Mouse (Mus musculus) embryo, embryonic 10 days (tissue): Measurements from ENCODE around the gene Prkce.

Experiments used
- DNase-seq: peaks from one replicate; pipeline ENCODE4 v3.0.0-alpha.2; 2015; ENCODE audit warnings: low spot score

The Prkce gene

GRCm38 (mm10) chr17:86615592-86616291, 448.2 kb downstream of the Prkce start:
- DNase-seq, result no peak

- DNase-seq, result no peak
Measured at GRCm38 (mm10) chr17:86617570-86618237, 450.1 kb downstream of the Prkce start.

- peak; percentile 23 for DNase-seq
Measured at GRCm38 (mm10) chr17:86618431-86618861, 450.9 kb downstream of the Prkce start.

GRCm38 (mm10) chr17:86622862-86623261, 455.3 kb downstream of the Prkce start:
- no peak for DNase-seq

GRCm38 (mm10) chr17:86626523-86626922, 458.9 kb downstream of the Prkce start:
- no peak for DNase-seq

GRCm38 (mm10) chr17:86633131-86633530, 465.5 kb downstream of the Prkce start:
- no peak for DNase-seq

GRCm38 (mm10) chr17:86637311-86637710, 469.7 kb downstream of the Prkce start:
- no peak for DNase-seq

- no peak for DNase-seq
Measured at GRCm38 (mm10) chr17:86639279-86639678, 471.7 kb downstream of the Prkce start.

- no peak for DNase-seq
Measured at GRCm38 (mm10) chr17:86647226-86647625, 479.6 kb downstream of the Prkce start.

GRCm38 (mm10) chr17:86648856-86649435, 481.4 kb downstream of the Prkce start:
- DNase-seq, result no peak

GRCm38 (mm10) chr17:86650241-86650640, 482.7 kb downstream of the Prkce start:
- DNase-seq, result no peak

GRCm38 (mm10) chr17:86651091-86651490, 483.5 kb downstream of the Prkce start:
- DNase-seq, result no peak

- no peak for DNase-seq
Measured at GRCm38 (mm10) chr17:86652751-86653150, 485.2 kb downstream of the Prkce start.

GRCm38 (mm10) chr17:86656369-86656768, 488.8 kb downstream of the Prkce start:
- no peak for DNase-seq

- DNase-seq, result no peak
Measured at GRCm38 (mm10) chr17:86662301-86662700, 494.7 kb downstream of the Prkce start.

- DNase-seq, result no peak
Measured at GRCm38 (mm10) chr17:86663471-86663870, 495.9 kb downstream of the Prkce start.

- DNase-seq, result no peak
Measured at GRCm38 (mm10) chr17:86667836-86668600, 500.4 kb downstream of the Prkce start.

GRCm38 (mm10) chr17:86669641-86670373, 502.2 kb downstream of the Prkce start:
- DNase-seq, result no peak

GRCm38 (mm10) chr17:86670731-86671130, 503.1 kb downstream of the Prkce start:
- DNase-seq, result no peak

- no peak for DNase-seq
Measured at GRCm38 (mm10) chr17:86674971-86675370, 507.4 kb downstream of the Prkce start.

- no peak for DNase-seq
Measured at GRCm38 (mm10) chr17:86676336-86676735, 508.8 kb downstream of the Prkce start.

- DNase-seq, result peak; percentile 8
Measured at GRCm38 (mm10) chr17:86676909-86677308, 509.3 kb downstream of the Prkce start.
